Mouse (Mus musculus): ENCODE results near the gene 1700008O03Rik. TPM values are rescaled to one million over a fixed set of nuclear protein-coding genes. Genes with fewer than 3 reads are reported as not detected.
A peak's percentile ranks its signal among the peaks of the same experiment; 100 is the strongest.

1700008O03Rik gene
- polyA plus RNA-seq, 1 experiment from 2014 or later = 1.7 TPM

- Histone ChIP-seq H3K27ac (replicated peaks) (0 out of 2 replicates have a peak overlapping the region, but pooled peaks have one; percentile 2), H3K4me3 (peak overlapping the region; percentile 46), H3K4me1 (peaks cover 65% of the 10 kb centered on the region), H3K9me3 (replicated peaks) (no peaks in the 10 kb centered on the region), H3K27me3 (ENCODE audit: low read depth, poor library complexity, severe bottlenecking) (peaks cover 100% of the 10 kb centered on the region), H3K36me3 (no peaks in the 10 kb centered on the region)
- peak; percentile 36 for DNase-seq (ENCODE audit: low spot score)
- WGBS = 4% methylated on average over 71 of the region's 71 CpGs
Measured at GRCm38 (mm10) chr7:44351881-44352749, 33.5 kb downstream of the 1700008O03Rik start.

- peak; percentile 89 for DNase-seq (ENCODE audit: low spot score)
- H3K4me1 ChIP-seq = peaks cover 55% of the 10 kb centered on the region
- H3K4me3 ChIP-seq = peak overlapping the region; percentile 46
- H3K36me3 ChIP-seq = no peaks in the 10 kb centered on the region
- peak overlapping the region; percentile 66 for H3K27ac ChIP-seq (replicated peaks)
- WGBS = 6% methylated on average over 25 of the region's 25 CpGs
- H3K9me3 ChIP-seq (replicated peaks) = no peaks in the 10 kb centered on the region
- H3K27me3 ChIP-seq (ENCODE audit: low read depth, poor library complexity, severe bottlenecking) = peaks cover 93% of the 10 kb centered on the region
Measured at GRCm38 (mm10) chr7:44350957-44351711, 34.5 kb downstream of the 1700008O03Rik start.

- 24% methylated on average over 3 of the region's 3 CpGs for WGBS
Measured at GRCm38 (mm10) chr7:44349043-44349442, 36.6 kb downstream of the 1700008O03Rik start.

GRCm38 (mm10) chr7:44344622-44345021 is 41.0 kb downstream of the 1700008O03Rik start:
- H3K9me3 ChIP-seq (replicated peaks) = no peaks in the 10 kb centered on the region
- H3K27me3 ChIP-seq (ENCODE audit: low read depth, poor library complexity, severe bottlenecking) = peaks cover 73% of the 10 kb centered on the region
- no peak overlapping the region for H3K27ac ChIP-seq (replicated peaks)
- H3K4me1 ChIP-seq = peaks cover 10% of the 10 kb centered on the region
- WGBS = 76% methylated on average over 12 of the region's 12 CpGs
- no peak overlapping the region for H3K4me3 ChIP-seq
- H3K36me3 ChIP-seq = peaks cover 15% of the 10 kb centered on the region; the same call in 1 of the 2 replicates
- DNase-seq (ENCODE audit: low spot score) = no peak

More at GRCm38 (mm10) chr7:44349043-44349442, 36.6 kb downstream of the 1700008O03Rik start:
- Histone ChIP-seq H3K27me3 (ENCODE audit: low read depth, poor library complexity, severe bottlenecking) (peaks cover 78% of the 10 kb centered on the region), H3K4me1 (peaks cover 40% of the 10 kb centered on the region), H3K9me3 (replicated peaks) (no peaks in the 10 kb centered on the region), H3K36me3 (peaks cover 15% of the 10 kb centered on the region; the same call in 1 of the 2 replicates), H3K27ac (replicated peaks) (no peak overlapping the region), H3K4me3 (no peak overlapping the region)
- no peak for DNase-seq (ENCODE audit: low spot score)

- Histone ChIP-seq H3K27ac (replicated peaks) (0 out of 2 replicates have a peak overlapping the region, but pooled peaks have one; percentile 23), H3K9me3 (replicated peaks) (no peaks in the 10 kb centered on the region), H3K4me1 (peaks cover 10% of the 10 kb centered on the region), H3K4me3 (no peak overlapping the region), H3K27me3 (ENCODE audit: low read depth, poor library complexity, severe bottlenecking) (peaks cover 73% of the 10 kb centered on the region), H3K36me3 (peaks cover 15% of the 10 kb centered on the region; the same call in 1 of the 2 replicates)
- no peak for DNase-seq (ENCODE audit: low spot score)
- WGBS = 32% methylated on average over 11 of the region's 11 CpGs
Measured at GRCm38 (mm10) chr7:44343459-44344015, 42.1 kb downstream of the 1700008O03Rik start.

- Histone ChIP-seq H3K4me1 (peaks cover 19% of the 10 kb centered on the region), H3K4me3 (no peak overlapping the region), H3K27me3 (ENCODE audit: low read depth, poor library complexity, severe bottlenecking) (peaks cover 74% of the 10 kb centered on the region), H3K36me3 (peaks cover 15% of the 10 kb centered on the region; the same call in 1 of the 2 replicates), H3K9me3 (replicated peaks) (no peaks in the 10 kb centered on the region), H3K27ac (replicated peaks) (no peak overlapping the region)
- DNase-seq (ENCODE audit: low spot score) = no peak
- 69% methylated on average over 5 of the region's 5 CpGs for WGBS
Measured at GRCm38 (mm10) chr7:44341714-44342113, 43.9 kb downstream of the 1700008O03Rik start.

GRCm38 (mm10) chr7:44341119-44341518 is 44.5 kb downstream of the 1700008O03Rik start:
- Histone ChIP-seq H3K27me3 (ENCODE audit: low read depth, poor library complexity, severe bottlenecking) (peaks cover 80% of the 10 kb centered on the region), H3K4me3 (no peak overlapping the region), H3K27ac (replicated peaks) (no peak overlapping the region), H3K9me3 (replicated peaks) (no peaks in the 10 kb centered on the region), H3K36me3 (peaks cover 15% of the 10 kb centered on the region; the same call in 1 of the 2 replicates), H3K4me1 (peaks cover 25% of the 10 kb centered on the region)
- DNase-seq (ENCODE audit: low spot score) = no peak
- 92% methylated on average over 10 of the region's 10 CpGs for WGBS

- Histone ChIP-seq H3K27ac (replicated peaks) (no peak overlapping the region), H3K4me1 (peaks cover 34% of the 10 kb centered on the region), H3K4me3 (no peak overlapping the region), H3K27me3 (ENCODE audit: low read depth, poor library complexity, severe bottlenecking) (peaks cover 89% of the 10 kb centered on the region), H3K9me3 (replicated peaks) (no peaks in the 10 kb centered on the region), H3K36me3 (peaks cover 9% of the 10 kb centered on the region; the same call in 1 of the 2 replicates)
- WGBS = 78% methylated on average over 6 of the region's 6 CpGs
- DNase-seq (ENCODE audit: low spot score) = no peak
Measured at GRCm38 (mm10) chr7:44340226-44340625, 45.4 kb downstream of the 1700008O03Rik start.

- H3K4me1 ChIP-seq = peaks cover 25% of the 10 kb centered on the region
- DNase-seq (ENCODE audit: low spot score) = no peak
- no peaks in the 10 kb centered on the region for H3K36me3 ChIP-seq
- H3K9me3 ChIP-seq (replicated peaks) = no peaks in the 10 kb centered on the region
- WGBS = 4% methylated on average over 32 of the region's 32 CpGs
- peak overlapping the region; percentile 65 for H3K4me3 ChIP-seq
- H3K27me3 ChIP-seq (ENCODE audit: low read depth, poor library complexity, severe bottlenecking) = peaks cover 92% of the 10 kb centered on the region
- H3K27ac ChIP-seq (replicated peaks) = no peak overlapping the region
Measured at GRCm38 (mm10) chr7:44337121-44337849, 48.3 kb downstream of the 1700008O03Rik start.

GRCm38 (mm10) chr7:44336046-44337021 is 49.3 kb downstream of the 1700008O03Rik start:
- WGBS = 2% methylated on average over 52 of the region's 54 CpGs
- Histone ChIP-seq H3K4me1 (peaks cover 25% of the 10 kb centered on the region), H3K27ac (replicated peaks) (peak overlapping the region; percentile 70), H3K9me3 (replicated peaks) (no peaks in the 10 kb centered on the region), H3K36me3 (no peaks in the 10 kb centered on the region), H3K27me3 (ENCODE audit: low read depth, poor library complexity, severe bottlenecking) (peaks cover 84% of the 10 kb centered on the region), H3K4me3 (peak overlapping the region; percentile 65)
- peak; percentile 21 for DNase-seq (ENCODE audit: low spot score)

All from midbrain, embryonic 10.5 days (tissue).